Mouse (Mus musculus) stomach, embryonic 16.5 days (tissue): Measurements from ENCODE around the gene Zfyve28. TPM values are rescaled to one million over a fixed set of nuclear protein-coding genes. Genes with fewer than 3 reads are reported as not detected.

Experiments used
- ATAC-seq: fragments of 200-750 bp; cut with Nextera tagmentation; 2 replicates; pipeline ENCODE4 v1.8.0; 2017; ENCODE audit warnings: moderate number of reproducible peaks, moderate TSS enrichment; ENCODE audit not compliant: insufficient read depth, low FRiP score
- H3K27ac ChIP-seq: fragments of 300-500 bp; sonication (generic); 2 replicates; pipeline ENCODE4 v1.5.1; 2014; ENCODE audit warnings: low read length
- H3K27me3 ChIP-seq: fragments of 300-500 bp; sonication (generic); 2 replicates; pipeline ENCODE4 v1.6.1; 2014; ENCODE audit warnings: low read length, control low read depth, mixed read lengths; ENCODE audit not compliant: control insufficient read depth, insufficient read depth
- H3K36me3 ChIP-seq: fragments of 300-500 bp; sonication (generic); 2 replicates; pipeline ENCODE4 v1.6.1; 2014; ENCODE audit warnings: low read length; ENCODE audit not compliant: control insufficient read depth, insufficient read depth
- H3K4me1 ChIP-seq: fragments of 300-500 bp; sonication (generic); 2 replicates; pipeline ENCODE4 v1.6.1; 2014; ENCODE audit warnings: low read length, control low read depth, mixed read lengths; ENCODE audit not compliant: control insufficient read depth, insufficient read depth
- H3K4me2 ChIP-seq: fragments of 300-500 bp; sonication (generic); 2 replicates; pipeline ENCODE4 v1.6.1; 2014; ENCODE audit warnings: low read depth, low read length, mixed read lengths
- H3K4me3 ChIP-seq: fragments of 300-500 bp; sonication (generic); replicated peaks from 2 replicates; pipeline ENCODE4 v1.5.1; 2014; ENCODE audit warnings: mild to moderate bottlenecking, low read length
- H3K9ac ChIP-seq: fragments of 300-500 bp; sonication (generic); 2 replicates; pipeline ENCODE4 v1.6.1; 2014; ENCODE audit warnings: low read length
- H3K9me3 ChIP-seq: fragments of 300-500 bp; sonication (generic); replicated peaks from 2 replicates; pipeline ENCODE4 v1.6.1; 2016; ENCODE audit warnings: low read length, control low read depth; ENCODE audit not compliant: control insufficient read depth
- WGBS: fragments of 180-500 bp; shearing (Covaris S2); extraction: QIAGEN DNeasy Blood & Tissue Kit; methylation state at CpG from one replicate; pipeline ENCODE4 v1.1.7; 2014; 5-methylcytosine and 5-hydroxymethylcytosine counted together
- polyA plus RNA-seq: library from polyadenylated mRNA; unstranded; fragments of >200 nt; fragmentation: Nextera tagmentation; extraction: Ambion mirVana; gene quantifications from 2 replicates; pipeline ENCODE4 v1.2.1, GENCODE M21; 2015

Gene Zfyve28
- polyA plus RNA-seq, 1 experiment from 2014 or later, result 0.63 TPM

GRCm38 (mm10) chr5:34293363-34293762 lies 5.1 kb upstream of the Zfyve28 start:
- no peak overlapping the region for H3K4me2 ChIP-seq
- H3K9ac ChIP-seq, result no peak overlapping the region
- peaks cover 10% of the 10 kb centered on the region for H3K27me3 ChIP-seq
- no peak overlapping the region for H3K4me3 ChIP-seq
- no peaks in the 10 kb centered on the region for H3K4me1 ChIP-seq
- no peak for ATAC-seq
- WGBS, result 78% methylated on average over 6 of the region's 6 CpGs
- H3K27ac ChIP-seq, result no peak overlapping the region
- H3K9me3 ChIP-seq, result no peaks in the 10 kb centered on the region
- no peaks in the 10 kb centered on the region for H3K36me3 ChIP-seq

GRCm38 (mm10) chr5:34289286-34289685 lies 1.0 kb upstream of the Zfyve28 start:
- no peaks in the 10 kb centered on the region for H3K36me3 ChIP-seq

GRCm38 (mm10) chr5:34287838-34288145 lies 457 bp downstream of the Zfyve28 start:
- no peak for ATAC-seq
- peak overlapping the region; percentile 60 for H3K9ac ChIP-seq
- peaks cover 37% of the 10 kb centered on the region for H3K27me3 ChIP-seq
- peak overlapping the region; percentile 92 for H3K4me2 ChIP-seq
- H3K9me3 ChIP-seq, result no peaks in the 10 kb centered on the region
- peak overlapping the region; percentile 59 for H3K4me3 ChIP-seq
- under 1% methylated on average over 18 of the region's 18 CpGs for WGBS
- H3K36me3 ChIP-seq, result no peaks in the 10 kb centered on the region
- peaks cover 12% of the 10 kb centered on the region; the same call in 1 of the 2 replicates for H3K4me1 ChIP-seq
- no peak overlapping the region for H3K27ac ChIP-seq

More at GRCm38 (mm10) chr5:34289286-34289685, 1.0 kb upstream of the Zfyve28 start:
- Histone ChIP-seq H3K27me3 (peaks cover 37% of the 10 kb centered on the region), H3K27ac (no peak overlapping the region), H3K9me3 (no peaks in the 10 kb centered on the region), H3K4me2 (no peak overlapping the region), H3K4me1 (peaks cover 12% of the 10 kb centered on the region; the same call in 1 of the 2 replicates), H3K9ac (no peak overlapping the region), H3K4me3 (no peak overlapping the region)
- WGBS, result 67% methylated on average over 2 of the region's 2 CpGs
- ATAC-seq, result no peak

GRCm38 (mm10) chr5:34287001-34287837 lies 1.0 kb downstream of the Zfyve28 start:
- peaks cover 12% of the 10 kb centered on the region; the same call in 1 of the 2 replicates for H3K4me1 ChIP-seq
- peak overlapping the region; percentile 92 for H3K4me2 ChIP-seq
- H3K9ac ChIP-seq, result peak overlapping the region; percentile 18; the same call in 1 of the 2 replicates
- peaks cover 37% of the 10 kb centered on the region for H3K27me3 ChIP-seq
- no peak overlapping the region for H3K27ac ChIP-seq
- WGBS, result under 1% methylated on average over 54 of the region's 54 CpGs
- peak overlapping the region; percentile 59 for H3K4me3 ChIP-seq
- no peaks in the 10 kb centered on the region for H3K9me3 ChIP-seq
- H3K36me3 ChIP-seq, result no peaks in the 10 kb centered on the region
- ATAC-seq, result no peak

- Histone ChIP-seq H3K9ac (no peak overlapping the region), H3K36me3 (no peaks in the 10 kb centered on the region), H3K4me2 (peak overlapping the region; percentile 92), H3K9me3 (no peaks in the 10 kb centered on the region), H3K27me3 (peaks cover 37% of the 10 kb centered on the region), H3K4me1 (peaks cover 12% of the 10 kb centered on the region; the same call in 1 of the 2 replicates), H3K4me3 (peak overlapping the region; percentile 59), H3K27ac (no peak overlapping the region)
- WGBS, result 5% methylated on average over 11 of the region's 11 CpGs
- no peak for ATAC-seq
Measured at GRCm38 (mm10) chr5:34286516-34286915, 1.7 kb downstream of the Zfyve28 start.

- H3K4me1 ChIP-seq, result peaks cover 12% of the 10 kb centered on the region; the same call in 1 of the 2 replicates
- no peak overlapping the region for H3K4me3 ChIP-seq
- H3K9me3 ChIP-seq, result no peaks in the 10 kb centered on the region
- H3K36me3 ChIP-seq, result no peaks in the 10 kb centered on the region
- no peak overlapping the region for H3K9ac ChIP-seq
- H3K27me3 ChIP-seq, result peaks cover 37% of the 10 kb centered on the region
- no peak overlapping the region for H3K4me2 ChIP-seq
- WGBS, result 77% methylated on average over 2 of the region's 2 CpGs
- H3K27ac ChIP-seq, result no peak overlapping the region
- no peak for ATAC-seq
Measured at GRCm38 (mm10) chr5:34285285-34285684, 3.0 kb downstream of the Zfyve28 start.

GRCm38 (mm10) chr5:34284156-34284750 lies 4.0 kb downstream of the Zfyve28 start:
- H3K36me3 ChIP-seq, result no peaks in the 10 kb centered on the region
- 31% methylated on average over 3 of the region's 3 CpGs for WGBS
- H3K27me3 ChIP-seq, result peaks cover 36% of the 10 kb centered on the region
- peaks cover 12% of the 10 kb centered on the region; the same call in 1 of the 2 replicates for H3K4me1 ChIP-seq
- no peak overlapping the region for H3K27ac ChIP-seq
- no peak overlapping the region for H3K4me3 ChIP-seq
- ATAC-seq, result no peak
- no peaks in the 10 kb centered on the region for H3K9me3 ChIP-seq
- no peak overlapping the region for H3K4me2 ChIP-seq
- no peak overlapping the region for H3K9ac ChIP-seq

GRCm38 (mm10) chr5:34283355-34283754 lies 4.9 kb downstream of the Zfyve28 start:
- no peak overlapping the region for H3K27ac ChIP-seq
- H3K9me3 ChIP-seq, result no peaks in the 10 kb centered on the region
- ATAC-seq, result no peak
- H3K4me2 ChIP-seq, result no peak overlapping the region
- peaks cover 27% of the 10 kb centered on the region for H3K27me3 ChIP-seq
- no peaks in the 10 kb centered on the region for H3K36me3 ChIP-seq
- H3K4me1 ChIP-seq, result peaks cover 12% of the 10 kb centered on the region; the same call in 1 of the 2 replicates
- no peak overlapping the region for H3K9ac ChIP-seq
- 88% methylated on average over 5 of the region's 5 CpGs for WGBS
- no peak overlapping the region for H3K4me3 ChIP-seq

GRCm38 (mm10) chr5:34280976-34281375 lies 7.3 kb downstream of the Zfyve28 start:
- Histone ChIP-seq H3K4me3 (no peak overlapping the region), H3K4me1 (no peaks in the 10 kb centered on the region), H3K27ac (no peak overlapping the region), H3K9ac (no peak overlapping the region), H3K4me2 (no peak overlapping the region), H3K27me3 (peaks cover 3% of the 10 kb centered on the region), H3K9me3 (no peaks in the 10 kb centered on the region), H3K36me3 (no peaks in the 10 kb centered on the region)
- 45% methylated on average over 7 of the region's 7 CpGs for WGBS
- ATAC-seq, result no peak
